Mouse (Mus musculus) hindbrain, embryonic 13.5 days (tissue): ENCODE results near the gene Myo1d. TPM values are rescaled to one million over a fixed set of nuclear protein-coding genes. Genes with fewer than 3 reads are reported as not detected.
"Not testable (repeated sequence)": the region's sequence is repeated elsewhere in the genome, so short reads cannot be mapped to it uniquely, and the experiment has no call there.

Experiments used
- ATAC-seq: fragments of 200-750 bp; cut with Nextera tagmentation; 2 replicates; pipeline ENCODE4 v1.8.0; 2017; ENCODE audit warnings: moderate TSS enrichment; ENCODE audit not compliant: low FRiP score
- H3K27ac ChIP-seq: fragments of 300-500 bp; sonication (generic); 2 replicates; pipeline ENCODE4 v1.5.1; 2015; ENCODE audit warnings: inconsistent platforms, mild to moderate bottlenecking, moderate library complexity
- H3K27me3 ChIP-seq: fragments of 300-500 bp; sonication (generic); 2 replicates; pipeline ENCODE4 v1.6.1; 2015; ENCODE audit warnings: mild to moderate bottlenecking, inconsistent platforms
- H3K36me3 ChIP-seq: fragments of 300-500 bp; sonication (generic); 2 replicates; pipeline ENCODE4 v1.6.1; 2015; ENCODE audit warnings: mild to moderate bottlenecking, inconsistent platforms
- H3K4me1 ChIP-seq: fragments of 300-500 bp; sonication (generic); replicated peaks from 2 replicates; pipeline ENCODE4 v1.6.1; 2015; ENCODE audit warnings: inconsistent platforms
- H3K4me2 ChIP-seq: fragments of 300-500 bp; sonication (generic); 2 replicates; pipeline ENCODE4 v1.6.1; 2015; ENCODE audit warnings: inconsistent platforms, mild to moderate bottlenecking, moderate library complexity
- H3K4me3 ChIP-seq: fragments of 300-500 bp; sonication (generic); 2 replicates; pipeline ENCODE4 v1.5.1; 2015; ENCODE audit warnings: mild to moderate bottlenecking, inconsistent platforms
- H3K9ac ChIP-seq: fragments of 300-500 bp; sonication (generic); 2 replicates; pipeline ENCODE4 v1.6.1; 2015; ENCODE audit warnings: mild to moderate bottlenecking, inconsistent platforms
- H3K9me3 ChIP-seq: fragments of 300-500 bp; sonication (generic); 2 replicates; pipeline ENCODE4 v1.6.1; 2016; ENCODE audit warnings: inconsistent platforms
- WGBS: fragments of 180-500 bp; shearing (Covaris S2); methylation state at CpG from one replicate; pipeline ENCODE4 v1.1.7; 2015; 5-methylcytosine and 5-hydroxymethylcytosine counted together
- polyA plus RNA-seq: library from polyadenylated mRNA; unstranded; fragments of >200 nt; fragmentation: Nextera tagmentation; extraction: Ambion mirVana; gene quantifications from 2 replicates; pipeline ENCODE4 v1.2.1, GENCODE M21; 2015

Gene Myo1d
- polyA plus RNA-seq, 1 experiment from 2014 or later: 2.2 TPM

DNA sequence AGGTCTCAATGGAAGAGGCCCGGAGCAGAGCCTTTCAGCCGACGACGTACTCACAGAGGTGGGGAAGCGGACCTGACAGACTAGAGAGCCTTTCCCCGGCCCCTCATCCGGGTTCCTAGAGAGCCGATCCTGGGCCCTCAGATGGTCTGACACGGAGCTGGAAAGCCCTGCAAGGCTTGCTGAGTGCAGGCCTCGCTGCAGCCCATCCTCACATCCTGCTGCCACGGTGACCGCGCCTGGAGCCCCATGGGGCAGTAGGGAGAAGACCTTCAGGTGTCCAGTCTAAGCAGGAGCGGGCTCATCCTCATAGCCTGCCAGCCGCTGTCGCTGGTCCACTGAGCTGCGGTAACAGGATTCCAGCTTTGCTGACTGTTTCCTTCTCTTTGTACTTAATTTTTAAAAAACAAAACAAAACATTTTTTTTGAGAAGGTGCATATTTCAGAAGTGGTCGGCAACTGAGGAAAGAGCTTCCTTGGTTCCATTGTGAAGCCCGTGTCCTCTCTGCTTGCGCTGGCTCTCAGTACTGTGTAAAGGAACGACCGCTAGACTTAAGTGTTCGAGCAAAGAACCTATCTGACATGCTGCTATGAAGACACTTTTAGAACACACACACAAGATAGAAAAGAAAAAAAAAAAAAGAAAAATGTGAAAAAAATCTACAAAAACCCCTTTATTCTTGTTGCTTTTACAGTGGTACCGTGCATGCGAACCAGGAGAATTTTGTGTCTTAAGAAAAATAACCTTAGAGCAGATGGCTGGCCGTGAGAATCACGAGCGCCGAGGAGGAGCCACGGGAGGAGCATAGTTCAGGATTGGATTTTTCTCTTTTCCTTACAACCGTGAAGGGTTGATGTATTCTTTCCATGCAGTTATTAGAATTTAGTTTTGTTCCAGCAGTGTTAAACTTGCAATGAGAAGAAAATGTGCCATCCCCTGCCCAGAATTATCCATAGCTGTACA, 299.6 kb downstream of the Myo1d start:
- Histone ChIP-seq H3K4me3 (peak overlapping the region; percentile 97), H3K9me3 (no peaks in the 10 kb centered on the region), H3K9ac (peak overlapping the region; percentile 100), H3K27ac (peak overlapping the region; percentile 99), H3K27me3 (peaks cover 3% of the 10 kb centered on the region; the same call in 1 of the 2 replicates), H3K4me2 (peak overlapping the region; percentile 97), H3K36me3 (peaks cover 18% of the 10 kb centered on the region), H3K4me1 (peaks cover 65% of the 10 kb centered on the region)
- 60% methylated on average over 31 of the region's 31 CpGs for WGBS
- no peak for ATAC-seq

DNA sequence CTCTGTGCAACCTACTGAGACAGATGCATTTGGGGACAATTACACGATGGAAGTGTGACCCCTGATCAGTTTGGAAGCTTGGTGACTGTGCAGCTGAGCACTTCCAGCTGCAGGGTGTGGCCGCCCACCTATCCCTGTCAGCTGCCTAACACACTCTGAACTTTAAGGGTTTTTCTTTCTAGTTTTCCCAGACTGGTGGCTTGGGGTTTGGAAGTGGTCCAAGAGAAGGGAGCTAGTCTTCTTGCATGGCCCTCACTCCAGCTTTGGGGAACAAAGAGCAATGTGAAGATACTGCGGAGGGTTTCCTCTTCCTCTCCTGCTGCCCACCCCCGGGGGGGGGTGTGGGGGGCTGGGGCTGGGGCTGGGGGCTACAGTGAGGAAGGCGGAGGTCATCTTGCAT, 300.4 kb downstream of the Myo1d start:
- 46% methylated on average over 5 of the region's 5 CpGs for whole genome bisulfite sequencing
- H3K4me3 ChIP-seq: peak overlapping the region; percentile 97
- peak overlapping the region; percentile 100 for H3K9ac ChIP-seq
- H3K27ac ChIP-seq: peak overlapping the region; percentile 99
- peaks cover 18% of the 10 kb centered on the region for H3K36me3 ChIP-seq
- H3K4me2 ChIP-seq: peak overlapping the region; percentile 97
- H3K4me1 ChIP-seq: peaks cover 58% of the 10 kb centered on the region
- ATAC-seq: no peak
- no peaks in the 10 kb centered on the region for H3K9me3 ChIP-seq
- H3K27me3 ChIP-seq: peaks cover 3% of the 10 kb centered on the region; the same call in 1 of the 2 replicates

DNA sequence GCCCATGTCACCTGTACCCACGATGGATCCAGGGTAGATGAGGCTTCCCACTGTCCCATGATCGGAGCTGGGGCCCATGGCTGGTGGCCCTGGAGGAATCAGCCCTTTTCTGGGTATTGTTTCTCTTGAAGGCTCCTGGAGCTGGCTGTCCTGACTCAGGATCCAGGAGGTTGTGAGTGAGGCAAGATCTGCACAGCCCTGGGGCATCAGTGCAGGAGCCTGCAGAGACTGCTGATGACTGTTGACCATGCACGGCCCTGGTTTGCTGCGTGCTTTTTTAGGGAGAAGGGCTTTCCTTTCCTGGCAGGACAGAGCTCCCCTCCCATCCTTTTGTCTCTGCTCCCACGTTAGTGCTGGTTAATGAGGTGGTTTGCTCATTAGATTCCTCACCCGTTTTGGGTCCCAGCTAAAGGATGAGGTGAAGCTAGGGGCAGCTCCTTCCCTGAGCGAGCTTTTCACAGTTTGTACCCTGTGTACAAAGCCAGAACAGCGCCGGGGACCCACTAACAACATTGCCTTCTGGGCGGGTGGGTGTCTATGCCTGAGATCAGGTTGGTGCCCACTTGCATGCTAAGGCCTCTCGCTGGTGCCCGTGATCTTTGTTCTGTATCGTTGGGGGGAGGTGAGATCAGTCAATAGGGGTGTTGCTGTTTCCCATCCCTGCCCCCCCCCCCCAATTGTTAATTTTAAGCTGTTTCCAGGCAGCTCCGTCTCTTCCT, 301.0 kb downstream of the Myo1d start:
- 31% methylated on average over 14 of the region's 14 CpGs for whole genome bisulfite sequencing
- Histone ChIP-seq H3K4me3 (peak overlapping the region; percentile 97), H3K4me1 (peaks cover 52% of the 10 kb centered on the region), H3K9ac (peak overlapping the region; percentile 100), H3K4me2 (peak overlapping the region; percentile 97), H3K27me3 (peaks cover 3% of the 10 kb centered on the region; the same call in 1 of the 2 replicates), H3K9me3 (no peaks in the 10 kb centered on the region), H3K27ac (peak overlapping the region; percentile 99), H3K36me3 (peaks cover 21% of the 10 kb centered on the region)
- no peak for ATAC-seq

DNA sequence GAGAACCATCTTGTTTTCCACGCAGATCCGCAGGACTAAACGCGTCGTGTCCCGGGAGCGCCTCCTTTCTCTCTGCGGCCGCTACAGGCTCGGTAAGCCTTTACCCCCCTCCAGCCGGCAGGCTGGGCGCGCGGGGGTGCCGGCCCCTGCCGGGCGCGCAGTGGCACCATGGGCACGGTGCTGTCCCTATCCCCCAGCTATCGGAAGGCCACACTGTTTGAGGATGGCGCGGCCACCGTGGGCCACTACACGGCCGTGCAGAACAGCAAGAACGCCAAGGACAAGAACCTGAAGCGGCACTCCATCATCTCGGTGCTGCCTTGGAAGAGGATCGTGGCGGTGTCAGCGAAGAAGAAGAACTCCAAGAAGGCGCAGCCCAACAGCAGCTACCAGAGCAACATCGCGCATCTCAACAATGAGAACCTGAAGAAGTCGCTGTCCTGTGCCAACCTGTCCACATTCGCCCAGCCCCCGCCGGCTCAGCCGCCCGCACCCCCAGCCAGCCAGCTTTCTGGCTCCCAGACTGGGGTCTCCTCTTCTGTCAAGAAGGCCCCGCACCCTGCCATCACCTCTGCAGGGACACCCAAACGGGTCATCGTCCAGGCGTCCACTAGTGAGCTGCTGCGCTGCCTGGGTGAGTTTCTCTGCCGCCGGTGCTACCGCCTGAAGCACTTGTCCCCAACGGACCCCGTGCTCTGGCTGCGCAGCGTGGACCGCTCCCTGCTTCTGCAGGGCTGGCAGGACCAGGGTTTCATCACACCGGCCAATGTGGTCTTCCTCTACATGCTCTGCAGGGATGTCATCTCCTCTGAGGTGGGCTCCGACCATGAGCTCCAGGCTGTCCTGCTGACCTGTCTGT, 302.3 kb downstream of the Myo1d start:
- peak; percentile 18 for ATAC-seq

DNA sequence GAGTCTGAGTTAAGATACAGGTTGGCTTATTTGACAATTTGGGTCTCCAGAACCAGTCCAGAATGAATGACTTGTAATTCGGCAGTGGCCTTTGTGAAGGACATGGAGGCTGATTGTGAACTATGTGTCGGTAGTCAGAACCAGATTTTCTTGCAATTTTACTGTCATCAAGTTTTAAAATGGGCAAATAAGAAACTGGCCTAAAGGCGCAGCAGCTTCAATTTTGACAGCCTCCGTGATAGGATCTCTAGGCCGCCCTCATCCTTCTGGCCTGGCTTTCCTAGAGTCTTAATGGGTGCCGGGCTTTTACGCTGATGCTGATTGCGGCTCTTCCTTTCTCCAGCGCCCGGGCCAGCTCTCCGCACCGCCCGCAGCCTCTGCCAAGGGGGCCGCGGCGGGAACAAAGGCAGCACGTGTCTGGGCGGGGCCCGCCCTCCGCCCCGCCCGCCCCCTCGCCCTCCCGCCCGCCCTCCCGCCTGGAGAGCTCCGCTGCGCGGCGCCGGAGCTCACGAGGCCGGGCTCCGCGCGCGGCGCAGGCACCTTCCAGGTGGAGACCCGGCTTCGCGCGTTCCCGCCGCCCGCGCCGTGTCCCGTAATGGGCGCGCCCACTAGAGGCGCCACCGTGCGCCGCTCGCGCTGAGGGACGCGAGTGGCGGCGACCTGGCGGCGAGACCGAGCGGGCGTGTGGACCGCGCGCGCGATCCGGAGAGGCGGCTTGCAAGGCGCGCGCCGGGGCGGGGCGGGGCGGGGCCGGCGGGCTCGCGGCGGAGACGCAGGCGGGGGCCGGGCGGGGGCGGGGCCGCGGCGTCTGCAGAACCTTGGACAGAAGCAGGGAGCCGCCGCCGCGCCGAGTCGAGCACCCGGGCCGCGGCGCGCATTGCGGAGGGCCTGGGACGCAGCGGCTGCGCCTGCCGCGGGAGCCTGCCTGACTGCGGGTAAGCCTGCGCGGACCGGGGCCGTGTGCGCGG, 303.3 kb downstream of the Myo1d start, which contains the start of gene Cdk5r1:
Cdk5r1 (plus strand) TSS at position 802 of the 968 bp plus-strand sequence.
- Histone ChIP-seq H3K9me3 (no peaks in the 10 kb centered on the region), H3K27me3 (peaks cover 9% of the 10 kb centered on the region; the same call in 1 of the 2 replicates), H3K36me3 (peaks cover 34% of the 10 kb centered on the region), H3K27ac (peak within 1 kb of the TSS; percentile 99), H3K4me3 (peak within 1 kb of the TSS; percentile 97), H3K9ac (peak within 1 kb of the TSS; percentile 100), H3K4me2 (peak within 1 kb of the TSS; percentile 97), H3K4me1 (peaks cover 29% of the 10 kb centered on the region)
- peak; percentile 91 for ATAC-seq
- WGBS: under 1% methylated on average over 92 of the region's 116 CpGs

More for the DNA sequence above, 302.3 kb downstream of the Myo1d start:
- H3K9me3 ChIP-seq: no peaks in the 10 kb centered on the region
- peaks cover 39% of the 10 kb centered on the region for H3K4me1 ChIP-seq
- peak overlapping the region; percentile 99 for H3K27ac ChIP-seq
- H3K4me2 ChIP-seq: peak overlapping the region; percentile 97
- 7% methylated on average over 55 of the region's 55 CpGs for WGBS
- peaks cover 31% of the 10 kb centered on the region for H3K36me3 ChIP-seq
- peak overlapping the region; percentile 97 for H3K4me3 ChIP-seq
- H3K27me3 ChIP-seq: peaks cover 9% of the 10 kb centered on the region; the same call in 1 of the 2 replicates
- H3K9ac ChIP-seq: peak overlapping the region; percentile 100

DNA sequence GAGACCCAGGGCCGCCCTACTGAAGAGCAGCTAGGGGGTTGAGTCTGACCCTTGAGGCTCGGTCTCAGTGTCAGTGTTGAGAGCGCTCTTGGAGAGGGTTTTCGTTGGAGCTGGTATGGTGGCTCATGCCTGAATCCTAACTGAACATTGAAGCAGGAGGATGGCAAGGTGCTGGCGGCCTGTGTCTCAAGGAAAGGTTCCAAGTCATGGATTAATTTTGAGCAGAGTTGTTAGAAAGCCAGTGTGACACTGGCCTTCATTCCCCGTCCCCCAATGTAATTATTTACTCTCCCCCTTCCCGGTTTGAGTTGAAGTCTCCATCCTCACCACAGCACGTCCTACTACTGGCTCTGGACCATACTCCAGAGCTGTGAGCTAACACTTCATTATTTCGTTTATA, 304.3 kb downstream of the Myo1d start:
- H3K4me2 ChIP-seq: peak overlapping the region; percentile 97; the same call in 1 of the 2 replicates
- no peak overlapping the region for H3K4me3 ChIP-seq
- H3K9ac ChIP-seq: peak overlapping the region; percentile 62; the same call in 1 of the 2 replicates
- H3K27ac ChIP-seq: peak overlapping the region; percentile 99
- peaks cover 23% of the 10 kb centered on the region for H3K4me1 ChIP-seq
- no peak for ATAC-seq
- 0 out of 2 replicates have a peak, but pooled peaks cover 6% of the 10 kb centered on the region for H3K27me3 ChIP-seq
- 86% methylated on average over 9 of the region's 9 CpGs for WGBS
- H3K9me3 ChIP-seq: no peaks in the 10 kb centered on the region
- peaks cover 36% of the 10 kb centered on the region for H3K36me3 ChIP-seq

DNA sequence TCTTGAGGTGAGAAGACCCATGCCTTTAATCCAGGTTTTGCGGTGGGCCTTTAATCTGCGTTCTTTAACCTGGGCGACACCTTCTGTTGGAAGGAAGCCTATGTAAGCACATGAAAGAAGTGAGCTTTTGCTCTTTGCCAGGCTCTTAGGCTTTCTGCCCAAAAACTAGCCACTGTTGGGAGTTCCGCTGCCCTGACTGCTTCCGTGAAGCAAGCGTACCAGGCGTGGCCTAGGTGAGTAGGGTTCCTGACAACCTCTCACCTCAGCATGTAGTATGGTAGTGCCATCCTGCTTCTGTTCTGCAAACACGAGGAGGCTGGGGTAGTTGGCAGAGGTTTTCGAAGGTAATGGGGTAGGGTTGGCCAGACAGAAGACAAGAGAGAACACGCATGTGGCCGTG, 305.0 kb downstream of the Myo1d start:
- Histone ChIP-seq H3K4me2 (no peak overlapping the region), H3K4me1 (peaks cover 21% of the 10 kb centered on the region), H3K27me3 (0 out of 2 replicates have a peak, but pooled peaks cover 6% of the 10 kb centered on the region), H3K4me3 (no peak overlapping the region), H3K9ac (no peak overlapping the region), H3K9me3 (no peaks in the 10 kb centered on the region), H3K36me3 (peaks cover 40% of the 10 kb centered on the region), H3K27ac (no peak overlapping the region)
- WGBS: 96% methylated on average over 11 of the region's 11 CpGs
- ATAC-seq: no peak

DNA sequence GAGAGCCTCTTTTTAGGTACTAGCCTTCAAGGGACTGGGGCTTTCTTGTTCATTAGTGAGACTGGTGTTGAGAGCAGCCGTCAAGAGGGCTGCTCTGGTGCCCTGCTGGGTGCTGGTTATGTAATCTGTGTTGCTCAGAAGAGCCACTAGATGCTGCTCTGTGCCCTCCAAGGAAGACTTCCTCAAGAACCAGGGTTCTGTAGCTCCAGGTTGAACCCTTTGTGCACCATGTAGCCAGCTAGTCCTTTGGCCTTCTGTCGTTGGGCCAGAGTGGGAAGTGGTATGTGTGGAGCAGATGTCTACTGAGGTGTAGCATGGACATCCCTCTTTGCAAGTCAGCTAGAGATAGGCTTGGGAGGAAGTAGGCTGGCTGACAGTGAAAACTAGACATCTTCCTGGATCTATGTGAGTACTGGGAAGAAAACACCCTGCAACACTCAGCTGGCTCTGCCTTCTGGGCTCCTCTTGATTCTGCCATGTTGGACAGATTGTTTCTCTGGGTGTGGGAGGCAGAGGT, 305.6 kb downstream of the Myo1d start:
- Histone ChIP-seq H3K9ac (no peak overlapping the region), H3K27ac (peak overlapping the region; percentile 52; the same call in 1 of the 2 replicates), H3K36me3 (peaks cover 45% of the 10 kb centered on the region), H3K4me2 (no peak overlapping the region), H3K4me1 (peaks cover 15% of the 10 kb centered on the region), H3K27me3 (0 out of 2 replicates have a peak, but pooled peaks cover 6% of the 10 kb centered on the region), H3K9me3 (no peaks in the 10 kb centered on the region), H3K4me3 (no peak overlapping the region)
- no peak for ATAC-seq
- 40% methylated on average over 2 of the region's 2 CpGs for WGBS

DNA sequence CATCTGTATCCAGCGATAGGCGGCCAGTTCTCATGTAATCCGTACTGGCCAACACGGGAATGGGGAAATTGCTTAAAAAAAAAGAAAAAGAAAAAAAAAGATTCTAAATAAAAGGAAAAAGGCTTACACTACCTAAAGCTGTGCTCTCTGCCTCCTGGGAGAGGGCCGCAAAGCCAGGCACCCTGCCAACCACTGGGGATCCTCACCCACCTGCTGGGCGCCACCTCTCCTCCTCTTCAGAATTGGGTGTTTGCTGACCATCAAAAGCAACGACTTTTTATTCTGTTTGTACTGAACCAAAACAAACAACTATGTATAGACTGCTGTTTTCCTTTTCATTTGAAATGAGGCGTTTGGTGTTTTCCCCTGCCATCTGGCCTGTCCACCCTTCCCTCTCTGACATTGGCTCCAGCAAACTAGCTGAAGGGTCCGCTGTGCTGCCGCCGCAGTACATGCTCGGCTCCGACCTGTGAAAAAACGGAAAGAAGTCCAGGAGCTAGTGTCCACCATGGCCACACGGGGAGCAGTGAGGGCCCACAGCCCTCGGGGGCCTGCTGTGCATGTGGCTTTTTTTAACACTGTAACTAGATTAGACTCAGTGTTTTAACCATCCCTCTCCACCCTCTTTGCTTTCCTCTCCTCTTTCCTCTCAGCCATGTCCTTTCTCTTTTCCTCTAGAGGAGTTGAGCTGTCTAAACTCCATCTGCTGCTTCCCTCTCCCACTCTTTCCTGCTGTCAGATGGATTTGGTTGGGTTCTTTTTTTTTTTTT, 307.8 kb downstream of the Myo1d start:
- Histone ChIP-seq H3K9me3 (no peaks in the 10 kb centered on the region), H3K4me2 (no peak overlapping the region), H3K27me3 (0 out of 2 replicates have a peak, but pooled peaks cover 6% of the 10 kb centered on the region), H3K4me1 (peaks cover 8% of the 10 kb centered on the region), H3K4me3 (no peak overlapping the region), H3K36me3 (peaks cover 63% of the 10 kb centered on the region), H3K9ac (no peak overlapping the region), H3K27ac (no peak overlapping the region)
- ATAC-seq: no peak
- WGBS: 84% methylated on average over 16 of the region's 16 CpGs

DNA sequence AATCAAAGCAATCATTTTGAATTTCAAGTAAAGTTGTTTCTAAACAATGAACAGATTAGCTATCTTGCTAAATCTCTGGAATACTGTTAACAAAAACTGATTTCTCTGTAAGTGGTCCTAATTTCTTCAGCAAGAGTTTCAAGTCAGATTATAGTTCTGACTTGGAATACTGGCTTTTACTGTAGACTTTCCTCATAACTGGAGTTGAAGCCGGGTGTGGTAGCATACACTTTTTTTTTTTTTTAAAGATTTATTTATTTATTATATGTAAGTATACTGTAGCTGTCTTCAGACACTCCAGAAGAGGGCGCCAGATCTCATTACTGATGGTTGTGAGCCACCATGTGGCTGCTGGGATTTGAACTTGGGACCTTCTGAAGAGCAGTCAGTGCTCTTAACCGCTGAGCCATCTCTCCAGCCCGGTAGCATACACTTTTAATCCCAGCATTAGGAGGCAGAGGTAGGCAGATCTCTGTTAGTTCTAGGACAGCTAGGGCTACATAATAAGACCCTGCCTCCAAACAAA, 316.2 kb downstream of the Myo1d start:
- not testable (repeated sequence) for H3K4me3 ChIP-seq, H3K4me1 ChIP-seq, H3K9me3 ChIP-seq, H3K4me2 ChIP-seq, H3K9ac ChIP-seq, H3K27ac ChIP-seq, H3K27me3 ChIP-seq, ATAC-seq
- peaks cover 86% of the 10 kb centered on the region for H3K36me3 ChIP-seq
- WGBS: 87% methylated on average over 4 of the region's 4 CpGs
